Mouse (Mus musculus) NIH3T3 (cell line): ENCODE data around the gene Myrip.
"Not testable (repeated sequence)": the region's sequence is repeated elsewhere in the genome, so short reads cannot be mapped to it uniquely, and the experiment has no call there.

Experiments used
- DNase-seq: peaks from one replicate; pipeline ENCODE4 v3.0.0-alpha.2; 2012; ENCODE audit warnings: low read depth

Gene Myrip

DNA sequence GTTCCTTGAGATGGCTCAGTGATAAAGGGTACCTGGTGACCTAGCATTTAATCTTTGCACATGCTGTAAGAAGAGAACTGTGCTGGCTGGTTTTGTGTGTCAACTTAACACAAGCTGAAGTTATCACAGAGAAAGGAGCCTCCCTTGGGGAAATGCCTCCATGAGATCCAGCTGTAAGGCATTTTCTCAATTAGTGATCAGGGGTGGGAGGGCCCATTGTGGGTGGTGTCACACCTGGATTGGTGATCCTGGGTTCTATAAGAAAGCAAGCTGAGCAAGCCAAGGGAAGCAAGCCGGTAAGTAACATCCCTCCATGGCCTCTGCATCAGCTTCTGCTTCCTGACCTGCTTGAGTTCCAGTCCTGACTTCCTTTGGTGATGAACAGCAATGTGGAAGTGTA is at the start of gene Myrip:
Gene Myrip (plus strand): TSS at position 301 of the 400 bp plus-strand sequence.
- DNase-seq, result not testable (repeated sequence)

DNA sequence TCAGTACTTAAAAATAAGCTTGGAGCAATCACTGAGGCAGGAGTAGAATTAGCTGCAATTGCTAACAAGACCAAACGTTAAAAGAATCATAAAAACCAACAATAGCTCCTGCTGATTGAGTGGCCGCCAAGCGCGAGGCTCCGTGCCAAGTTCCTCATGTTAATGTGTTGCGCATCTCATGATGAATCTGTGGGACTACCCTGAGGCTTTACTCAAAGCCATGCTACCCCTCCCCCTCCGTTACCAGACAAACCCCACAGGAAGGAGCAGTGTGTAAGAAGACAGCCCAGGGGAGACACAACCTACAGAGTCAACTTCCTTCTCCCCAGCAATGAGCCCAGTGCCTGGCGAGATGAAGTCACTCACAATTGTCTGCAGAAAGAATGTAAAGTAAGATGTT is 41.5 kb upstream of the Myrip start:
- peak; percentile 6 for DNase-seq

DNA sequence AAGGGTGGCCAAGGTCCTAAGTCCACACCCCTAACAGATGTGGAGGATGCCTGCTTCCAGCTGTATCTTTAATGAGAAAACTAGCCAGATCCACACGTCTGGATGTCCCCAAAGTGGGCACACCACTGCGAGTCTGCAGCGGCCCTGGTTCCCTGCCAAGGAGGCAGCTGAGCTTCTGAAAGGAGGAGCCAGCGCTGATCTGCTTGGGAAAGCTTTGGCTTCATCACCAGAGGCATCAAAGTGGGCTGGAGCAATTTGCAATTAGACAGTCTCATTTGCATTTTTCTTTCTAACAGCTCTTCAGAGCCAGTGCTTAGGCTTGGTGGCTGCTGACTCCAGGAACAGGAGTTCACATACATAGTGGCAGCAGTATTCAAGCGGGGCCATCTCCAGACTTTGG is 37.3 kb upstream of the Myrip start:
- no peak for DNase-seq

DNA sequence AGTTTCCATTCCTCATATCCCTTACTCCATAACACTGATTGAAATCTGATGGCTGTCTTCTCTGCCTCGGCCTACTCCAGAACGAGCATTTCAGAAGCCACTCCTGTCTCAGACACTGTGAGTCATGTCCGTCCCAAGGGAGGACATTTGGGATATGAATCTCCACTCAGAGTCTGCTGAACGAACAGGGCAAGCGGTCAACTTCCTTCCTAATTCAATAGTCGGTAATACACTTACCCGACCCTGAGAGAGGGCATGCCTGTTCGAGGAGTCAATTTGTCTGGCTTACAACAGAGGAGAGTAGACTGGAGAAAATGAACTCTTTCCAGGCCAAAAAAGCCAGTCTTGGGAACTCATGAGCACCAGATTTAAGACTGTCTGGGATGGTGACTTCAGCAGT is 28.2 kb upstream of the Myrip start:
- DNase-seq, result peak; percentile 81

DNA sequence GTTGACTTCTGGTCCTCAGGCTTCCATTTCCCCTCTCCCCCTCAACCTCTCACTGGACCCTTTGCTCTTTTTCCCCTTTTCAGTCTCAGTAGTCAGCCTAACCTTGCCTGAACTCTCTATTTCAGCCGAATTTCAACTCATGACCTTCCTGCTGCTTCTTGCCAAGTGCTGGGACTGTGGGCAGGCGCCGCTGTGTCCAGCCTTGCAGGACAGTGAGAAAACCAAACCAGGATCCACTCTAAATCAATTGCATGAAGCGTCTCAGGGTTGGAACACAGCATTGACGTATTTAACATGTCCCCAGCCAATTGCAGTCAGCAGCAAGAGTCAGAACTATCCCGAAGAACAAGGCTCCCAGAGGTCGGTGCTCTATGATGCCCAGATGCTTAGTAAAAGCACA is 26.1 kb upstream of the Myrip start:
- no peak for DNase-seq

DNA sequence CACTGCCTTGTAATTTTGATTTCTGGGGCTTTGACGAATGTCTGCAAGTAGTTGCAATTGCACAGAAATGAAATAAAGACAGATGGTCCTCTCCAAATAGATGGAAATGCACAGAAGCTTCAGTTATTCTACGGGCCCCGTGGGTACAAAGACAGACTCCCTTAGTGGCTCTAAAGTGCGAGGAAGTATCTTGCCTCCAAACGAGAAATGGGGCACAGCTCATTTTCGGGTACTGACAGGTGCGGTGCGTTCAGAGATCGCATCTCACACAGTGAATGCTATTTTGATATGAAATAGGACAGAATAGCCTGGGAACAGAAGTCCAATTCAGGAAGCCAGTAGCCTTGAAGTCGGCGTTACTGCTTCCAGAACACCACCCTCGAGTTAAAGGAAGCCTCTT is 20.2 kb upstream of the Myrip start:
- DNase-seq, result no peak

DNA sequence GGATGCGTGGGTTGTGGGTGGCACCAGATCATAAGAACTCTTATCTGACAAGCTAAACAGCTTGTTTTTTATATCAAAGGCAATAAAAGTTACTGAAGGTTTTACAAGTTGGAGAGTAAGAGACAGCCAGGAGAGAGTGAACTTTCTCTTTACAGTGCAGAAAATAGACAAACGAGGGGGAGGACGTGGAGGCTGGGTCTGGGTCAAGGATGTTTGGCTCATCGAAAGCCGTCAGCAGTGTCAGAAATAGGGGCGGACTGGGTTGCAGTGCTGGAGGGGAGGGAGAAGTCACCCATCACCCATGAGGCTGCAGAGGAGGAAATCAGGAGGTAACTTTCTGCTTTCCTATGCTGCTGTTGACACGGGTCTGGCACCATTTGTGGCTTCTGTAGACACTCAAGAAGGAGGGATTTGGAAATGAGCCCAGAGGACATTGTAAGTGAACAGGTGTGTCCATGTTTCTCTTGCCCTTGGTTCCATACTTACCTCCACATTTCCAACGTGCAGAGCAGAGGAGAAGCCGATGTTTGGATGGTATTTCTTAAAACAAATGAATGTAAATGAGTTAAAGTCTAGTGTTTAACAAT is 18.8 kb upstream of the Myrip start:
- no peak for DNase-seq

DNA sequence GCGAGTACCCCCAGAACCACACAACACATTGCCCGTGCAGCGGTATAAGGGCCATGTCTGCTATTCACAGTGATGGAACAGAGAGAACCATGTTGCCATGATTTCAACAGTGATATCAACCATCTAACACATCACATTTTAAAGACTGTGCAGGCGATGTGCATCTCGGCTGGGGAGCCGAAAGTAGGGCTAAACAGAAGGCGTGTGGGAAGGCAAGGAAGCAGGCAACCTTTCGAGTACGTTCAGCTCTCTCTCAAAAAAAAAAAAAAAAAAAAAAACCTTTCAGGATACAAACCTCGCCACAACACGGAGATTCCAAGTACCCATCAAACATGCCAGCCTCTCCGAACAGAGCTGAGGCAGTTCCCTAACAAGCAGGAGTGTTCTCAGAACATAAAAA is 17.8 kb upstream of the Myrip start:
- DNase-seq, result no peak

DNA sequence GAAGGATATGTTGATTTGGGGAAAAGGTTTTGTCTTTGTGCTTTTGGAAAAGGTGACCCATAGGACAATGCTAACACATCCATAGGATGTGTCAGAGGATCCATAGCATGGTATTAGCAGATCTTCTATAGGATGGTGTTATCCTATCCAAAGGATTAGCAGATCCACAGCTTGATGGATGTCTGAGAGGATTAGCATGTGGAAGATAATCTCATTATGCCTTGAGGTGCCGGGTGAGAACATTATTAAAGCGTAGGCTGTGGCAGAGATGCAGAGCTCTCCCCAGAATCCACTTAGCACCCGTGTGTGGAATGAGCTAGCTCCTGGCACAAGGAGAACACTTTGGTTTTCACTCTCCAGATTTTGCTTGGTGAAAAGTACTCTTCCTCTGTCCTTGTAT is 13.3 kb upstream of the Myrip start:
- DNase-seq, result no peak

DNA sequence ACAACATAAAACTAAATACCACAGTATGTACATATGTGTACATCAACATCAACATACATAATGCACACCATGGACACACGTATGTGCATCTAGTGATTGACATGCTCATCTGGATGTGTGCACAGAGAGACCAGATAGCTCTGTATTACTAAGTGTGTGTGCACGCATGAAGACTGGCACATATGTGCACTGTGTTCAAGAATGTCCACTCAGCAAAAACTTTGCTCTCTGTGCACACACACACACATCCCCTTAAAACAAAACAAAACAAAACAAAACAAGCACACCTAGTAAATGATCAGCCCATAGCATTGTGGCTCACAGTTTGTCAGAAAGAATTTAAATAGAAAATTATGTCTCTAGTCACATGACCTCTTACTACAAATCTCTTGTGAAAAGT is 10.9 kb upstream of the Myrip start:
- no peak for DNase-seq

DNA sequence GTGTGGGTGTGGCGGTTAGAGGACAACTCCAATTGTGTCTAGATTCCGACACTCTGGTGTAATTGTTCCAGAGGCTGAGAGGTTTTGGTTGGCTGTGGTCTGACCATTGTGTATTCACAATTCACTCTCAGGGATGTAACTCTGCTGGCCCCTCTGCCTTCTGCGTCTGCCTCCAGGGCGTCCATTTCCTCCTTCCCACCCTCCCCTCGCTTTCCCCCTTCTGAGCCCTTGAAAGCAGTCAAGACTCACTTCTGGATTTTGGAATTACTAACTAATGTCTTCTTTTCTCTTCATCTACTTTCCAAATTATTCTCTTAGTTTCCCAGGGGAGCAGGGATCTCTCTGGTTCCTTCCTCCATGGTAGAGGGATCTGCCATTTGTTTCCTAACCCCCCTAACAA is 8.8 kb upstream of the Myrip start:
- DNase-seq, result no peak

DNA sequence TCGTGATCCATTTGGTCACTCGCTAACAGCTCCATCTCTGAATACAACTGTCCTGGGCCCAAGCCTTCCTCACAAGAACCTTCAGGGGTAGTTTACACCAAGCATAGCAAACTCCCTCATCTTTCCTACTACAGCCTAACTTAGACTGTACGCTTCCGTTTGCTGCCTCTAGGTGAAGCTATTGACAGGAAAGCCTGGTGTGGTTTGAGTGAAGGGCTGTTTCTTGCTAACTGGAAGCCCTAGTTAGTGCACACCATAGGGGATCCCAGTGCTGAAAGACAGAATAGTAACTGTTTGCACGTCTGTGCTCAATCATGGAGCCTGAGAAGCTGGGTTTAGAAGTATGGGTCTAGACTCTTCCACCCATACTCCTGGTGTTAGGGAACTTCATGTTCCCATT is 5.8 kb upstream of the Myrip start:
- no peak for DNase-seq

DNA sequence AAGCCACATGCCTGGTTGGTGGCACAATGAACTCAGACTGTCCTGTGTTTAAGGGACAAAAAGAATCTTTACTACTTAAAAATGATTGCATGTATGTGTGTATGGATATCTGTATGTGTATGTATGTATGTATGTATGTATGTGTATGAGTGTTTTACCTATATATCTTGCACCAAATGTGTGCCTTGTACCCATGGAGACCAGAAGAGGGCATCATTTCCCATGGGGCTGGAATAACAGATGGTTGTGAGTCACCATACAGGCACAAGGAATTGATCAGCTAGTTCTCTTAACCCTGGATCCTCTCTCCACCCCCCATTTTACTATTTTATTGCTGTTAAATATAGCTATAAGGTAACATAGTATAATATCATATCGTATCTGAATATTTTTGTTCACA is 4.4 kb upstream of the Myrip start:
- DNase-seq, result no peak

DNA sequence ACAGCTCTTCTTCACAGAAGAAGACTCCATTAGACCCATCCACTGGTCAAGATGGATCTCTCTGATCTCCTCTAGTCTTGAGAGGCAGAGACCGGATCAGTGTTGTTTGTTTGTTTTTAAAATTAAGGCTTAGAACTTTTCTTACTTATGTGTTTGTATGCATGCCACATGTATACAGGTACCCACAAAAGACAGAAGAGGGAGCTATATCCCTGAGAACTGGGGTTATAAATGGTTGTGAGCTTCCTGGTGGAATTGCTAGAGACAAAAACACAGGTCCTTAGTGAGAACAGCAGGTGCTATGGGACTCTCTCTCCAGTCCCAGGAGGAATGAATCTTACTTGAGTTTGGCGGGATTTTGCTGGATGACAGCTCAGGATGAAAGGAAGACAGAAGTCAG is 1.9 kb upstream of the Myrip start:
- no peak for DNase-seq

DNA sequence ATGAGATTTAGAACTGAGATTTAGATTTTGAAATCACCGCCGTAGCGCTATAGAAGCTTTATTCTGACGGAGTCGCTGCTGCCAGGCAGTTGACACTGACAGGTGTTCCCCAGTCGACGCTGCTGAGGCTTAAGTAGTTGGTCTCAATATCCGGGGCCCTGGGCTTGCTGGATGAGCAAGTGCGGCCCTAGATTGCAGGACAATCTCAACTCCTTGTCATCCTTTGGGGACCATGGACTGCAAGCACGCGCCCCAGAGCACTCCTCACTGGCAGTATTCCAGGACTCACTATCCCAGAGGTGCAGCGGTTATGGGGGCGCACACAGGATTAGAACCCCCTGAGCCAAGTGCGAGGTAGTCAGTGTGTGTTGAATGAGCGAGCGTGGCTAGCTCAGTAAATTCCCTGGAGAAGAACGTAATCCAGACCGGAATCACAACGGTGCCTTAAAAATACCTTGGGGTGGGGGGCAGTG is 1.7 kb downstream of the Myrip start:
- no peak for DNase-seq

DNA sequence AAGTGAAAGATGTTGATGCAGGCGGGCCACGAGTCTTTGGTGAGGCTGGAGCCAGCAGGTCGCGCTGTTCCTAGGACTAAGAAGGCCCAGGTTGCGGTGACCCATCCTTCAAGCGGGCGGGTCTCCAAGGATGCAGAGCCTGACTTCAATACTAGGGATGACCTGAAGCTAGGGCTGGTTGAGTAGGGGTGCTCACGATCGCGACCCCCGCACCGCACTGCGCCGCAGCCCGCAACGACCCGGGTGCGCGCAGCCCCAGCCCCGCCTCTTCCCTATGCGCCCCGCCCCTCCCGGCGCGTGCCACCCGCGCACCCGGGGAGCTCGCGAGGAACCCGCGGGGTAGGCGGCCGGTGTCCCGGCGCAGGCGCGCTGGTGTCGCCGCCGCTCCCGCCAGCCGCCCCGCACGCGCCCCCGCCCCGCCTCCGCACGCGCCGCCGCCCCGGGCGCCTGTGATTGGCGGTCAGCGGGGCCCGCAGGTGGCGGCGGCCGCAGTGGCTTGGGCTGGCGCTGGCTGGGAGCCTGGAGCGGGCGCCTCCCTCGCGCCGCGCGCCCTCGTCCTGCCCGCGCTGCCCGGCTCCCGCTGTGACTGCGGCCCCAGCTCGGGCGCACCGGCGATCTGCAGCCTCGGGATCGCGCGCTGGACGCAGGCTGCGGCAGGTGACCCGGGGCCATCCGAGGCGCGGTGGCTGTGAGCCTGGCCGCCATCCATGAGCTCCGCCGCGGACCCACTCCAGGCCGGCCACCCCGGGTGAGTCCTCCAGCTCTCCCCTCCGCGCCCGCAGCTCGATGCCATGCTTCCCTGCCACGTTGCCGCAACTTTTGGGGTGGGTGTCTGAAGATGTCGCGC is 2.4 kb downstream of the Myrip start:
- no peak for DNase-seq

DNA sequence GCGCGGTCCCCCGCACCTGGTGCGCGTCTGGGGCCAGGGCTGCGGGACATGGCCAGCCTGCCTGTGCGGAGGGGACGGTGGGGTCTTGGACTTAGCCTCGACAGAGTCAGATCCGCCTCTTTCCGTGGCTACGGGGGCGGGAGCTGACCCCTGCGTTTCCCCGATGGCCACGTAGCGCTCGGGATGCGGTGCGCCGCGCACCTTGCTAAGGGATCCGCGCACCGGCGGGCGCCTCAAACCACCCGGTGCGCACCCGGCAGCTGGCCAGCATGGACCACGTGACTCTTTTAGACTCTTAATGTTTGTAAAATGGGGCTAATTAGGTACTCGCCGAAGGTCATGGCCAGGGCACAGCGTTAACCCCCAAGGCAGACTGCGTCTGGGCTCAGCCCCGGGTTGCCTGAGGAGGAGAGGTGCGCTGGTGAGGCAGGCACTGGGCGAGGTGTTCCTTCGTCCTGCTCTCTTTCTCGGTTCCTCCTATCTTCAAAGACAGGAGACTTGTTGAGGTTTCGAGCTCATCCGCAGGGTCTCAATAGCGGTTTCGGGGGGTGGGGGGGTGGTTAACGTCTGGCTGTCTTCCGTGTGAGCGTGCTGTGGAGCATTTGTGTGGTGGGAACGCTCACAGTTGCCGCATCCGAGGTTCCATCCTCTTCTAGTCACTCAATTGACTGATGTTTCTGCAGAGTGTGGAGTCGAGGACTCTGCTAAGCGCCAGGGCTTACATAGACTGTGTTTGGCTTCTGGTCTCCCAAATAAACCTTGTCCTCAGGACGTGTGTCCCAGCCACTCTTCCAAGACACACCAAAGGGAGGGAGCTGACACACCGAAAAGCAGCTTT is 3.2 kb downstream of the Myrip start:
- DNase-seq, result no peak

DNA sequence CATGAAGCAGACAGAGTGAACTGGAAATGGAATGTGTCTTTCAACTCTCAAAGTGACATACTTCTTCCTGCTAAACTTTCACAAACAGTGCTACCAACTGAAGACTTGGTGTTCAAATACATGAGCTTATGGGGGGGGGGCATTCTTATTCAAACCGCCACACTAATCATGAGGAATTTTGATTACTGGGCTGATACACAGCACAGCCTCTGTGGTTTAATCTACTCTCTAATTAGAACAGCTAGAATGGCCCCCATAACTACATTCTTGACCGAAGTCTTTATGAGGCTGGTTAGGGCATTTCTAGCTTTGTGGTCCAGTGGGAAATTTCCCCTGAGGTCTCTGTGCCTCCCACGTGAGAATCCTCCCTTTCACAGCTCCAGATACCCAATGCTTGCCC is 13.9 kb downstream of the Myrip start:
- no peak for DNase-seq

DNA sequence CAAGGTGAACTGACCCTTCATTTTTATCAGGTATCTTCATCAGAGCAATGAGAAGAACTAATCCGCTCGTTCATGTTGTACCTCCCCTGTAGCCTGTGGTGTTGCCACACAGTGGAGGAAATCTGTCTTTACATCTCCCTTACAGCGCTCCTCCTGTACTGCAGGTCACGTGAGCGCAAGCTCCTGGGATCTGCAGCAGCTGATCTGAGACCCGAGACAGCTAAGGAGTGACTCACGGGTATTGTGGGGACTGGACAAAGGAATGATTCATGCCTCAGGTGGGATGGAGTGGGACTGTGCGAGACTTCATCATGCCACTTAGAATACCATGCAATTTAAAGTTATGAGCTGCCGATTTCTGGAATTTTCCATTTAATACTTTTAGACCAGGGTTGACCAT is 17.8 kb downstream of the Myrip start:
- no peak for DNase-seq

DNA sequence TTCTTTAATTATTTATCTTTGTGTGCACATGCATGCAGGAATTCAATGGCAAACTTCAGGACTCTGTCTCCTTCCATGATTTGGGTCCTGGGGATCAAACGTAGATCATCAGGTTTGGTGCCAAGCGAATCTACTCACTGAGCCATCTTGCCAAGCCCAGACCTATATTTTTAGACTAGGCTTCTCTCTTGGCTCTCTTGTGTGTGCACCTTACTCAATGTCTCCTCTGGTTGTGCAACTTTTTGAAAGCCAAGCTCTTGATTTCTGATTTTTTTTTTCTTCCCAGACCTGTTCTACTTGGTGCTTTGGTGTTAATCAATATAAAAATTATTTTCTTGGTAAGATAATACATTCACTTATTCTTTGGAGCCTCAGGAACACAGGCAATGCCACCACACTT is 19.3 kb downstream of the Myrip start:
- DNase-seq, result no peak

DNA sequence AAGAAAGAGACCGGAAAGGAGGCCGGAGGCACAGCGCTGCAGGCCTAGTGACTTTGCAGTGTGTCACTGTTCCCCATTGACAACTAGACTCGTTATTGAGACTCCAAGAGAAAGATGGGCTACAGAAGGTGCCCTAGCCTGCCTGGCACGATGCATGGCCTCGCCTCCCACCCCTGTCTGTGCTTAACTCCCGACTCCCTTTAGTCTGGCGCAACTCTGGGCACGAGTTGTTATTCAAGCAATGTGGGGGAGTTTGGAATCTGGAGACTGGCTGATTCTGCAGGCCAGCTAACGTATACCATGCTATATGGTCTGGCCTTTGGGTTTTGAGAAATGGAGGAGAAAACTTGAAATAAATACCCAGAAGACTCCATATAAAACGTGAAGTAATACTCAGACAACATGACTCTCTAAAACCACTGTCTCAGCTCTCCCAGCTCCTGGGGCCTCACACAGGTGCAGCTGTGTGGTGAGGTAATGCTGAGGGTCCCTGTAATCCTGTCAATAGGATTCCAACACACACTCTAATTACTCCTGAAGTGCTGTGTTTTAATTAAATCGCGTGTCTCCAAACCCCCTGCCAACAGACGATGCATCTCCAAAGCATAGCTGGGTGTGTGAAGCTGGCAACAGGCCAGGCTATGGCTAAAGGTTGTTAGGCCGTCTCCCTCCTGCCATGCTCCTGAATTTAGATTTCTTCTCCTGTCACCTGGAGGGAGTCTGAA is 21.6 kb downstream of the Myrip start:
- DNase-seq, result no peak

DNA sequence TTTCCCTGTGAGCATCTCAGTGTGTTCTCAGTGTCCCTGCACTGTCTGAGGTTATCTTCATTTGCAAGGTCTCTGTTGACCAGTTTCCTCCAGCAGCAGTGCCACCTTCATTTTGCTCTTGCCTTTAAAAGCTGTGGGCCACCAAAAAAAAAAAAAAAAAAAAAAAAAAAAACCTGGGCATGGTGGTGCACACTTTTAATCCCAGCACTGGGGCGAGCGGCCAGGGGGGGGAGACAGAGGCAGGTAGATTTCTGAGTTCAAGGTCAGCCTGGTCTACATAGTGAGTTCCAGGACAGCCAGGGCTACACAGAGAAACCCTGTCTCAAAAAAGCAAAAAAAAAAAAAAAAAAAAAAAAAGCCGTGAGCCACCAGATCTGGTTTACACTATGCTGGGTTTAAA is 29.7 kb downstream of the Myrip start:
- not testable (repeated sequence) for DNase-seq
